Mouse (Mus musculus): ENCODE results near the gene Larp6.

DNA sequence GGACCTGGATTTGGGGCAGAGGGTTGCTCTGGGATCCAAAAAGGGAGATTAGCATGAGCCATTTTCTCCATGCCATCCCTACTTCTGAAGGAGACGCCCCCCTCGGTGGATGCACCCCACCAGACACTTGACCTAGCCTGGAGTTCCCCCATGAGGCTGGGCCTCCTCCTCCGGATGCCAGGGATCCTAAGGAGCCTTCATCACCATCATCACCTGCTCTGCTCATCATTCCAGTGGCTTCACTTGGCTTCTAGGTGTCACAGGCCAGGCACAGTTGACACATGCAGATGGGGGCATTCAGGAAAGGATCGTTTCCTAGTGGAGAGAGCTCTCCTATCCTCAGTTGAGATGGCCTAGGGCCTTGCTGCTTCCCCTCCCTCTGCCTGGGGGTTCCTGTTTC lies 827 bp downstream of the Larp6 start:
- no peak for TF ChIP-seq CTCF (IDR thresholded peaks at IDR 0.05; ENCODE audit: control insufficient read depth, insufficient read depth, insufficient replicate concordance, low read depth, low read length)
- TF ChIP-seq POLR2A (IDR thresholded peaks at IDR 0.05; ENCODE audit: control insufficient read depth, low read depth, low read length) = no peak
